Mouse (Mus musculus) midbrain, embryonic 11.5 days (tissue): ENCODE results near the gene Mettl7a1. TPM values are rescaled to one million over a fixed set of nuclear protein-coding genes. Genes with fewer than 3 reads are reported as not detected.
"Not testable (repeated sequence)": the region's sequence is repeated elsewhere in the genome, so short reads cannot be mapped to it uniquely, and the experiment has no call there.

Experiments
- ATAC-seq: fragments of 200-750 bp; cut with Nextera tagmentation; 2 replicates; pipeline ENCODE4 v1.8.0; 2017; ENCODE audit warnings: moderate TSS enrichment, moderate library complexity; ENCODE audit not compliant: low FRiP score
- DNase-seq: peaks from one replicate; pipeline ENCODE4 v3.0.0; 2015; ENCODE audit warnings: low spot score; ENCODE audit errors: missing footprints
- H3K27ac ChIP-seq: fragments of 300-500 bp; sonication (generic); 2 replicates; pipeline ENCODE4 v1.5.1; 2014; ENCODE audit warnings: low read depth, low read length
- H3K27me3 ChIP-seq: fragments of 300-500 bp; sonication (generic); 2 replicates; pipeline ENCODE4 v1.6.1; 2014; ENCODE audit warnings: mild to moderate bottlenecking, low read length, moderate library complexity, mixed read lengths; ENCODE audit not compliant: control insufficient read depth, insufficient read depth
- H3K36me3 ChIP-seq: fragments of 300-500 bp; sonication (generic); 2 replicates; pipeline ENCODE4 v1.6.1; 2014; ENCODE audit warnings: mild to moderate bottlenecking, low read length, moderate library complexity, mixed read lengths; ENCODE audit not compliant: control insufficient read depth, insufficient read depth
- H3K4me1 ChIP-seq: fragments of 300-500 bp; sonication (generic); 2 replicates; pipeline ENCODE4 v1.6.1; 2014; ENCODE audit warnings: low read length; ENCODE audit not compliant: control insufficient read depth, insufficient read depth
- H3K4me2 ChIP-seq: fragments of 300-500 bp; sonication (generic); 2 replicates; pipeline ENCODE4 v1.6.1; 2014; ENCODE audit warnings: mild to moderate bottlenecking, moderate library complexity
- H3K4me3 ChIP-seq: fragments of 300-500 bp; sonication (generic); 2 replicates; pipeline ENCODE4 v1.5.1; 2014; ENCODE audit warnings: low read depth, low read length
- H3K9ac ChIP-seq: fragments of 300-500 bp; sonication (generic); 2 replicates; pipeline ENCODE4 v1.6.1; 2014; ENCODE audit warnings: low read length
- H3K9me3 ChIP-seq: fragments of 300-500 bp; sonication (generic); 2 replicates; pipeline ENCODE4 v1.6.1; 2016; ENCODE audit warnings: low read length; ENCODE audit not compliant: control insufficient read depth
- WGBS: fragments of 180-500 bp; shearing (Covaris S2); extraction: QIAGEN DNeasy Blood & Tissue Kit; methylation state at CpG from one replicate; pipeline ENCODE4 v1.1.7; 2014; 5-methylcytosine and 5-hydroxymethylcytosine counted together
- polyA plus RNA-seq: library from polyadenylated mRNA; unstranded; fragments of >200 nt; fragmentation: Nextera tagmentation; extraction: Ambion mirVana; gene quantifications from 2 replicates; pipeline ENCODE4 v1.2.1, GENCODE M21; 2014

Gene Mettl7a1
- polyA plus RNA-seq, 1 experiment from 2014 or later = 4.0 TPM

GRCm38 (mm10) chr15:100351501-100352060, 47.6 kb downstream of the Mettl7a1 start:
- no peaks in the 10 kb centered on the region for H3K36me3 ChIP-seq
- H3K4me1 ChIP-seq = no peaks in the 10 kb centered on the region
- 82% methylated on average over 6 of the region's 6 CpGs for WGBS
- no peak overlapping the region for H3K27ac ChIP-seq
- H3K9ac ChIP-seq = no peak overlapping the region
- H3K27me3 ChIP-seq = no peaks in the 10 kb centered on the region
- H3K9me3 ChIP-seq = no peaks in the 10 kb centered on the region
- H3K4me3 ChIP-seq = no peak overlapping the region
- H3K4me2 ChIP-seq = no peak overlapping the region
- DNase-seq (no peak), ATAC-seq (no peak)

- WGBS = 83% methylated on average over 10 of the region's 10 CpGs
Observed at GRCm38 (mm10) chr15:100352711-100353250, 48.8 kb downstream of the Mettl7a1 start, which contains the start of the genes Methig1 and Mettl7a2. Gene Methig1 (plus strand): TSS chr15:100353149. Gene Mettl7a2 (plus strand): TSS chr15:100353200.

GRCm38 (mm10) chr15:100353399-100353798, 49.5 kb downstream of the Mettl7a1 start:
- not testable (repeated sequence) for H3K9ac ChIP-seq, DNase-seq, H3K9me3 ChIP-seq, H3K4me2 ChIP-seq, H3K27ac ChIP-seq, H3K27me3 ChIP-seq, H3K36me3 ChIP-seq, H3K4me1 ChIP-seq, H3K4me3 ChIP-seq, ATAC-seq
- WGBS = 94% methylated on average over 7 of the region's 22 CpGs

More at GRCm38 (mm10) chr15:100352711-100353250, 48.8 kb downstream of the Mettl7a1 start, which contains the start of the genes Methig1 and Mettl7a2:
- ATAC-seq = no peak
- no peak for DNase-seq
- Histone ChIP-seq H3K36me3 (no peaks in the 10 kb centered on the region), H3K4me3 (no peak within 1 kb of the TSS), H3K4me1 (no peaks in the 10 kb centered on the region), H3K27me3 (no peaks in the 10 kb centered on the region), H3K4me2 (no peak within 1 kb of the TSS), H3K9ac (no peak within 1 kb of the TSS), H3K27ac (no peak within 1 kb of the TSS), H3K9me3 (no peaks in the 10 kb centered on the region)

GRCm38 (mm10) chr15:100355876-100356275, 51.9 kb downstream of the Mettl7a1 start:
- no peak for ATAC-seq
- DNase-seq = no peak
- no peak overlapping the region for H3K4me3 ChIP-seq
- H3K36me3 ChIP-seq = no peaks in the 10 kb centered on the region
- H3K9me3 ChIP-seq = no peaks in the 10 kb centered on the region
- no peak overlapping the region for H3K9ac ChIP-seq
- no peak overlapping the region for H3K4me2 ChIP-seq
- H3K27me3 ChIP-seq = no peaks in the 10 kb centered on the region
- H3K27ac ChIP-seq = no peak overlapping the region
- H3K4me1 ChIP-seq = no peaks in the 10 kb centered on the region
- 90% methylated on average over 5 of the region's 5 CpGs for WGBS

GRCm38 (mm10) chr15:100364242-100364641, 60.3 kb downstream of the Mettl7a1 start, which contains the start of gene Higd1c:
Gene Higd1c (plus strand): TSS chr15:100364542.
- Histone ChIP-seq H3K9me3 (no peaks in the 10 kb centered on the region), H3K4me3 (no peak within 1 kb of the TSS), H3K4me2 (no peak within 1 kb of the TSS), H3K9ac (no peak within 1 kb of the TSS), H3K4me1 (no peaks in the 10 kb centered on the region), H3K36me3 (no peaks in the 10 kb centered on the region), H3K27ac (no peak within 1 kb of the TSS), H3K27me3 (no peaks in the 10 kb centered on the region)
- no peak for DNase-seq
- 82% methylated on average over 7 of the region's 7 CpGs for WGBS
- ATAC-seq = no peak

GRCm38 (mm10) chr15:100365967-100366366, 62.0 kb downstream of the Mettl7a1 start:
- not testable (repeated sequence) for H3K36me3 ChIP-seq, H3K9ac ChIP-seq, H3K27me3 ChIP-seq, H3K27ac ChIP-seq, DNase-seq, H3K4me3 ChIP-seq, H3K4me2 ChIP-seq, H3K9me3 ChIP-seq, ATAC-seq, H3K4me1 ChIP-seq
- 85% methylated on average over 8 of the region's 9 CpGs for WGBS

- DNase-seq (no peak), ATAC-seq (no peak)
- no peak overlapping the region for H3K9ac ChIP-seq
- no peak overlapping the region for H3K4me2 ChIP-seq
- H3K4me1 ChIP-seq = no peaks in the 10 kb centered on the region
- 91% methylated on average over 7 of the region's 7 CpGs for WGBS
- H3K36me3 ChIP-seq = no peaks in the 10 kb centered on the region
- no peaks in the 10 kb centered on the region for H3K27me3 ChIP-seq
- H3K4me3 ChIP-seq = no peak overlapping the region
- no peak overlapping the region for H3K27ac ChIP-seq
- no peaks in the 10 kb centered on the region for H3K9me3 ChIP-seq
Observed at GRCm38 (mm10) chr15:100367119-100367518, 63.2 kb downstream of the Mettl7a1 start.

- Histone ChIP-seq H3K9me3 (no peaks in the 10 kb centered on the region), H3K27ac (no peak overlapping the region), H3K4me3 (no peak overlapping the region), H3K36me3 (no peaks in the 10 kb centered on the region), H3K27me3 (no peaks in the 10 kb centered on the region), H3K9ac (no peak overlapping the region), H3K4me2 (no peak overlapping the region), H3K4me1 (no peaks in the 10 kb centered on the region)
- peak; percentile 91 for DNase-seq
- ATAC-seq = no peak
- WGBS = 40% methylated on average over 5 of the region's 5 CpGs
Observed at GRCm38 (mm10) chr15:100375066-100375465, 71.1 kb downstream of the Mettl7a1 start.

- 19% methylated on average over 3 of the region's 9 CpGs for WGBS
- not testable (repeated sequence) for H3K27ac ChIP-seq, H3K4me2 ChIP-seq, H3K4me3 ChIP-seq, H3K9me3 ChIP-seq, H3K36me3 ChIP-seq, H3K4me1 ChIP-seq, ATAC-seq, H3K27me3 ChIP-seq, H3K9ac ChIP-seq, DNase-seq
Observed at GRCm38 (mm10) chr15:100377847-100378505, 74.0 kb downstream of the Mettl7a1 start.
